Mouse (Mus musculus): ENCODE results near the gene Ap1m1.

The Ap1m1 gene

DNA sequence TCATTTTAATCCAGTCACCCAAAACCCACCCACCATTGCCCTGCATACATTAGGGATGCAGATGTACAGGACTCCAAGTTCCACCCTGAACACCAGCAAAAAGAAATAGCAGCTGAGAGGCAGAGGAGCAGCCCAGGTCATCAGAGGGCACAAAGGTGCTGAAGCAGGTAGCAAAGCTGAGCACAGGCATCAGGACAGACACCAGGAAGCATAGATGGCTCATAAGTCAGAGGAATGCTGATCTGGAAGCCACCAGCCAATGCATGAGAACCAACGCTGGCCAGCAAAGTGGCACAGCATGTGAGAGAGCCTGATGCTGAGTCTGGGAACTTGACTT is 18.1 kb downstream of the Ap1m1 start:
- DNase-seq (ENCODE audit: low read depth, low spot score): no peak

- DNase-seq (ENCODE audit: low read depth, low spot score): no peak
Observed at GRCm38 (mm10) chr8:72259862-72260261, 20.0 kb downstream of the Ap1m1 start.

DNA sequence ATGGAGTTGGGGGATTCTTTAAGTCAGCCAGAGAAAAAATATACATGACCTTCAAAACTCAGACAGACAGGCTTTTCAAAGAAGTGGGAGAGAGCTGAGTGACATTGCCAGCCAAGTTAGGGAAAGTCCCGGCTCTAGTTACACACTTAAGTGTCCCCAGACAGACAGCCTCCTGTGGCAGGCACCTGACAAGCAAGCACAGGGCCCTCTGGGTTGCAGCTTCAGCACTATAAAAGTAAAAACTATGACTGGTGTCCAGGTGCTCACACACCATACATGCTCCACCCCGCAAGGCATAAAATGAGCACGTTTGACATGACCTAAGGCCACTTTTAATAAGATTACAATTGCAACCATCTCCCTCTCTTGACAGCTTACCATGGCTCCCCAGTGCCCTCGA is 20.8 kb downstream of the Ap1m1 start:
- DNase-seq (ENCODE audit: low read depth, low spot score): no peak

- DNase-seq (ENCODE audit: low read depth, low spot score): peak; percentile 81
Observed at GRCm38 (mm10) chr8:72261019-72261418, 21.2 kb downstream of the Ap1m1 start.

DNA sequence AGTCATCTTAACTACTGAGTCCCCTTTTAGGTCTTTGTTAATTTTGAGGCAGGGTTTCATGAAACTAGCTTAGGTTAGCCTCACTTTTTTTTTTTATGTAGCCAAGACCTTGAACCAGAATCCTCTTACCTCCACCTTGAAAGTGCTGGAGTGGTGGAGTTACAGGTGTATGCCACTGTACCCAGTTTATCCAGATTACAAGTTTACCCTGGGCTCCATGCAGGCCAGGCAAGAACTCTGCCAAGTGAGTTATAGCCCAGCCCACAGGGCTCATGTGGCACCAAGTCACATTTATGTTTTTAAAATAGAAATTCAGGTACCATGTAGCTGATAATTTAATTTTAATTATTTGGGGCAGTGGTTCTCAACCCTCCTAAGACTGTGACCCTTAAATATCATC is 21.6 kb downstream of the Ap1m1 start:
- DNase-seq (ENCODE audit: low read depth, low spot score): no peak

DNA sequence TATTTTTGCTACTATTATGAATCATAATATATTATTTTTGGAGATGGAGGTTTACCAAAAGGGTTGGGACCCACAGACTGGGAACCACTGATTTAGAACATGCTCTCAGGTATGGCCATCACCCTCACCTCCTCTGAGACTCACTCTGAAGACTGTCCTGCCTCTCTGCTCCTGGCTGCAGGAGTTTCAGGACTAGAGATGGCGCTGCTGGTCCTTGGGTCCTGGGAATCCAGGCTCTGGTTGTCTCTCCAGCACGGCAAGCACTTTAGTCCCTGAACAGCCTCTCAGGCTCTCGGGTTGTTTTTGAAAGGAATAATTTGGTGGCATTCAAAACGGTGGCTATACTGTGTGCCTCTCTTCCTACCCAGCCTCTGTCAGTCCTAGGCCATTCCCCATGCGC is 22.1 kb downstream of the Ap1m1 start:
- no peak for DNase-seq (ENCODE audit: low read depth, low spot score)

- no peak for DNase-seq (ENCODE audit: low read depth, low spot score)
Observed at GRCm38 (mm10) chr8:72262756-72263155, 22.9 kb downstream of the Ap1m1 start.

GRCm38 (mm10) chr8:72263451-72263850 is 23.6 kb downstream of the Ap1m1 start:
- no peak for DNase-seq (ENCODE audit: low read depth, low spot score)

DNA sequence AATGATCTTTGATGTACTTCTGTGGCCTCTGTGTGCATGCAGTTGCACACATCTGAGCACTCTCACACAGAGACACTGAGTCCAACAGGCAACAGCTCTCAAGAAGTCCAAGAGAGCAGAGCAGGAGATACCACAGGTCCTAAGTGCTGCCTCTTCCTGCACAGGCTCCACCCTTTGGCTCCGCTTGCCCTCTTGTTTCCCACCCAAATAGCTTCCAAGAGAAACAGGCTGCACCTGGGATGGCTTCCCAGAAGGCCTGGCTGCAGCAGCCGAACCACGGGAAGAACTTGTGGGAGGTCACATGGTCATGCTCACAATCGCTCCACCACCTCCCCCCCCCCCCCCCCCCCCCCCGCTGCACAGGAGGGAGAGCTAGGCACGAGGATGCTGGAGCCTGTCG is 25.5 kb downstream of the Ap1m1 start:
- no peak for DNase-seq (ENCODE audit: low read depth, low spot score)

GRCm38 (mm10) chr8:72266671-72267070 is 26.9 kb downstream of the Ap1m1 start:
- no peak for DNase-seq (ENCODE audit: low read depth, low spot score)

DNA sequence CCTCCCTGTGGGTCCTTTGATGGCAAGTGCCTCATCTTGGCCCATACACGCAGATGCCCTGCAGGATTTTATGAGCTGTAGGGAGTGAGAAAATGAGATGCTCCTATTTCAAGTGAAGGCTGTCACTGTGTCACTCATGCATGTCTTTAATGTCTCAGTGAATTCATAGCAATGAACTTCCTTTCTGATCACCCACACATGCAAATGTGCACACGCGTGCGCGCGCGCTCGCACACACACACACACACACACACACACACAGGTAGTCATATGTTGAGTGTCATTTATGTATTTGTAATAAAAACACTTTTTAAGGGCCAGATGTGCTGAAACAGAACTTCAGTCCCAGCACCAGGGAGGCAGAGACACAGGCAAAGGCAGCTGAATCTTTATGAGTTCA is 27.3 kb downstream of the Ap1m1 start:
- DNase-seq (ENCODE audit: low read depth, low spot score): no peak

- peak; percentile 19 for DNase-seq (ENCODE audit: low read depth, low spot score)
Observed at GRCm38 (mm10) chr8:72268356-72268755, 28.5 kb downstream of the Ap1m1 start.

DNA sequence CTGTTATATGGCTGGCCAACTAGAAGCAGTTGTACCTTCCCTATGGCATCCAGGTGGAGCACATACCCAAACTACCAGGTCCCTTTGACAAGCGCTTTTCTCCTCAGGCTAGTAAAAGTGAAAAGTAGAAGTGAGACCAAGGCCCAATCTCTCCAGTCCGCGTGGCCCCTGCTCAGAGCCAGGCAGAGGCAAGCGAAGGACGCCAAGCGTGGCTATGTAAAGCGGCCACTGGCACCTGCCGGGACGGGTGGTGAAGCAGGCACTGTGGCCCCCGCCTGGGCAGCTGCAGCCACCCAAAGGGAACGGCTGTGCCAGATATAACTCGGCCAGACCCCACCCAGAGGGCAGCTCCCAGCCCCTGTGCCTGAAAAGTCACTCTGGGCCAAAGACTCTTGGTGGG is 30.8 kb downstream of the Ap1m1 start:
- DNase-seq (ENCODE audit: low read depth, low spot score): no peak

DNA sequence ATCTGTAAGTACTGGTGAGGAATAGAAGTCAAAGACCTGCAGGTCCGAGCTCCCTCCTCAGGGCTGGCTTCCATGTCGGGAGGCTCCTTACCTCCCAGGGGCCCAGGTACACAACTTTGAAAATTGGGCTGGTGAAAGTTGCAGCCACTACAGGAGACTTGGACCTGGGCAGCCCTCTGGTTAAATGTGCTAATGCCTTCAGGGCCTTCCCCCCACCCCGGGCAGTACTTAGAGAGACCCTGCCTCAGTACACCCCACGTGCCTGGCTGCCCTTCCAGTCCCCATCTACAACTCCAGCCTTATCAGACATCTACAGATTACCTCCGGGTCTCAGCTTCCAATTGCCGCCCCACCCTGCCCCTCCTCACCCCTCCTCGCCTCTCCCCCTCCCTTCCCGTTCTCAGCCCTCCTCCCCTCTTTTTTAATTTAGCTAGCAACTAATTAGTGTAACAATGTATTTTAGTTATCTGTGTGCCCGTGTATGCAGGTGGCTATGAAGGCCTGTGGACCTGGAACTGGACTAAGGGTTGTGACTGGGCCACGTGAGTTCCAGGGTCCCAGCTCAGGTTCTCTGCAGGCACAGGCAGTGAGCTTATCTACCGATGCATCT is 31.3 kb downstream of the Ap1m1 start:
- DNase-seq (ENCODE audit: low read depth, low spot score): no peak

- DNase-seq (ENCODE audit: low read depth, low spot score): no peak
Observed at GRCm38 (mm10) chr8:72271691-72272090, 31.9 kb downstream of the Ap1m1 start.

- peak; percentile 41 for DNase-seq (ENCODE audit: low read depth, low spot score)
Observed at GRCm38 (mm10) chr8:72272361-72272760, 32.5 kb downstream of the Ap1m1 start.

DNA sequence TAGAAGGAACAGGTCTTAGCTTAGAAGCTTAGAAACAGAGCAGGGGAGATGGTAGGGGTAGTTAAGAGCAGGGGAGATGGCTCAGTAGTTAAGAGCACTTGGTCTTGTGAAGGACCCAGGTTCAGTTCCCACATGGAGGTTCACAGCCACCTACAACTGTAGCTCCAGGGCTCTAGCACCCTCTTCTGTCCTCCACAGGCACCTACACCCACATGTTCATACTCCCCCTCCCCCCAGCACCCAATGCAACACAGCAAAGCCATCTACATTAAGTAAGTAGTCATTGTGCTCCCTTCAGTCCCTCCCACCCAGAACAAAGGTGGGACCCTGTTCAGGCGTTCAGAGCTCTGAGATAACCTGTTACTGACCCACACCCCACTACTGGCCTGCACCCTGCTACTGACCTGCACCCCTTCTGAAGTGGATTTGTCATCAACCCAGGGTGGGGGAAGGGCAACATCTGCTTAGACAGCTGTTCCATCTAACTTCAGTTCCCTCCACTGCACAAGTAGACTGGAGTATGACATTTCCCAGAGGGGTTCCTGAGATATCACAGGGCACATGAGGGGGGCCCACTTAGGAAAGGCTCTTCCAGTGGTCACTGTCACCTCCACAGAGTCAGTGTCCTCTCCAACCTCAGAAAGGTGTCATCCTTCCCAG is 33.4 kb downstream of the Ap1m1 start:
- DNase-seq (ENCODE audit: low read depth, low spot score): no peak

DNA sequence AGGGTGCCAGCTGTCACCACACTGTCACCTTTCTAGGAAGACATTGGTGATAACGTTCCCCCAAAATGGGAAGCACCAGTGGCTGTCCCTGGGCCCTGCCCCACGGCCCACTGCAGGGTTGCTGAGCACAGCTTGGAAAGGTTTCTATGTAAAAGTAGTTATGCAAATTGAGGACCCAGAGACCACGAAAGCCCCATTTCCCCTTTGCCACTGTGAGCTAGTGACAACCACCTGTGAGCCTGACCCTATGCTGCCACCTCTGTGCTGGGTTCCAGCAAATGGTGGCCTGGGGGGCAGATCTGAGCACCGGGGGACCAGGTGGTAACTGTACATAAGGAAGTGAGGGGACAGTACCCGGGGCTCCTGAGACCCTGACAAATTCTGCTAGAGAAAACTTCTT is 34.0 kb downstream of the Ap1m1 start:
- DNase-seq (ENCODE audit: low read depth, low spot score): no peak

DNA sequence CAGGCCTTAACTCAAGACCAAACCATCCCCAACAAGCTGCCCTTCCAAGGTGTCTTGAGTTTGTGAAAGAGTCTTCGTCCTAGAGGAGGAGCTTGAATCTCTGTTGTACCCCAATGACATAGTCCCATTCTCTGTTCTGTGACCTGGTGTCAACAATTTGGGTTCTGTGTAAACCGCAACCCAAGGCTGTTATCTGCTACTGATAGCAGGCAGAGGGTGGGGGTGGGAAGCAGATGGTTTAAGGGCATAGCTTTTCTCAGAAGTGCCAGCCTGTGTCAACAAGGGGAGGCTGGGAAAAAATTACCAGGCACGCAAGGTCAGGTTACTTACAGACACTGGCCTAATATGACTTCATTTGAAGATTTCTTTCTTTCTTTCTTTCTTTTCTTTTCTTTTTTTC is 37.4 kb downstream of the Ap1m1 start:
- no peak for DNase-seq (ENCODE audit: low read depth, low spot score)

GRCm38 (mm10) chr8:72279151-72279550 is 39.3 kb downstream of the Ap1m1 start:
- no peak for DNase-seq (ENCODE audit: low read depth, low spot score)

GRCm38 (mm10) chr8:72281634-72282033 is 41.8 kb downstream of the Ap1m1 start:
- DNase-seq (ENCODE audit: low read depth, low spot score): no peak

- DNase-seq (ENCODE audit: low read depth, low spot score): no peak
Observed at GRCm38 (mm10) chr8:72285285-72285684, 45.5 kb downstream of the Ap1m1 start.

- DNase-seq (ENCODE audit: low read depth, low spot score): no peak
Observed at GRCm38 (mm10) chr8:72289051-72289450, 49.2 kb downstream of the Ap1m1 start.

DNA sequence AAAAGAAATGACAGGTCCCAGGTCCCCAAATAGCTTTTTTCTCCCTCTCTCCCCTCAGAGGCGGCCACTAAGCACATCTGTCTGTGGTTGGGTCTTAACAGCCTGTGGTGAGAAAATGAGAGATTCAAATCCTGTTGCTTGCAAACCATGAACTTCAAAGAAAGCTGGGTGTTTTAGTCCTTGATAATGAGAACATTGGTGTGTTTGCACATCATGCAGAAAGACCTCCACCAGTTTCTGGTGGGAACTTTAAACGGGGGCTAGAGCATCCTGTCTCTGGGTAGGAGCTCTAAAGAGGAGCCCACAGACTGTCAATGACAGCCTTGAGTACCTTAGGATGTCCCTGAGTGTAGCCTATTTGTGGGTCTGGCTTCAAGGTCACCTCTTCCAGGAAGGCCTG is 51.3 kb downstream of the Ap1m1 start:
- no peak for DNase-seq (ENCODE audit: low read depth, low spot score)
